ENCODE assay signal across 15 mouse cellular contexts in genomic region chr13:46776636-46777305, GRCm38 (mm10). TPM values are rescaled to one million over a fixed set of nuclear protein-coding genes. Genes with fewer than 3 reads are reported as not detected.
A peak's percentile ranks its signal among the peaks of the same experiment; 100 is the strongest.
DNase-seq lines count a peak whose midpoint lies in the region; ATAC-seq and TF ChIP-seq lines count a peak whose summit lies in the region.
"Had no signal": no experiment of that assay in that cellular context is flagged by ENCODE, and none has a peak within 500 bp of the region (broad histone marks: within the 10 kb centered on the region; RNA-seq: fewer than 3 reads in every experiment).

No protein-coding gene starts in this region.

- intact Hi-C loops in gastrocnemius, postnatal 14 days (cut with DNase I; ENCODE audit: low total_unique reads), result no loop called here

- DNase-seq in heart, postnatal 4 days, result peak; percentile 15
- DNase-seq in ES-E14 (ENCODE audit: low read depth, low spot score), result no peak
- DNase-seq in gastrocnemius, postnatal 14 days, result peak; percentile 80
- peak; percentile 48 to 68 for DNase-seq in kidney, postnatal 4 days
- no peak for DNase-seq in spleen, adult 18-20 months
- DNase-seq in adrenal gland, postnatal 36 days, result no peak
- DNase-seq in hindbrain, embryonic 11.5 days (ENCODE audit: low spot score), result no peak
- DNase-seq: adrenal gland, adult 2 months; cerebellum, adult 11-12 months; thymus, postnatal 14 days had no signal

- H3K27me3 ChIP-seq in heart, embryonic 11.5 days (ENCODE audit: control insufficient read depth, insufficient read depth, low read length), result no peaks in the 10 kb centered on the region
- H3K27me3 ChIP-seq in hindbrain, embryonic 11.5 days (ENCODE audit: control insufficient read depth, insufficient read depth, low read length), result no peaks in the 10 kb centered on the region
- H3K27me3 ChIP-seq: limb, embryonic 15.5 days had no signal

- no peak for ATAC-seq in heart, embryonic 11.5 days (replicated peaks; ENCODE audit: insufficient number of reproducible peaks, low FRiP score, low TSS enrichment)
- ATAC-seq in hindbrain, embryonic 11.5 days (ENCODE audit: low FRiP score), result no peak
- ATAC-seq: CD4-positive, CD25-positive, alpha-beta regulatory T cell, adult 4 months; inflammation-experienced regulatory T-cells, adult 6 months had no signal

- 0 out of 2 replicates have a peak, but pooled peaks cover 3% of the 10 kb centered on the region for H3K4me1 ChIP-seq in heart, embryonic 11.5 days (ENCODE audit: control insufficient read depth, insufficient read depth, low read length)
- H3K4me1 ChIP-seq in ES-E14 (ENCODE audit: control insufficient read depth in 2 of 2, insufficient read depth in 2 of 2, low read length in 2 of 2, poor library complexity in 1 of 2), result no peaks in the 10 kb centered on the region
- no peaks in the 10 kb centered on the region for H3K4me1 ChIP-seq in hindbrain, embryonic 11.5 days (replicated peaks; ENCODE audit: control insufficient read depth, insufficient read depth, low read length)
- H3K4me1 ChIP-seq: limb, embryonic 15.5 days had no signal

- no peak overlapping the region for H3K27ac ChIP-seq in heart, embryonic 11.5 days (ENCODE audit: low read depth, low read length)
- H3K27ac ChIP-seq in ES-E14 (ENCODE audit: insufficient read depth, low read depth, low read length, poor library complexity, severe bottlenecking), result no peak overlapping the region
- H3K27ac ChIP-seq in hindbrain, embryonic 11.5 days (ENCODE audit: low read depth, low read length), result no peak overlapping the region
- H3K27ac ChIP-seq: limb, embryonic 15.5 days had no signal

- no peak overlapping the region for H3K9ac ChIP-seq in heart, embryonic 11.5 days (ENCODE audit: low read depth, low read length)
- no peak overlapping the region for H3K9ac ChIP-seq in ES-E14 (ENCODE audit: insufficient read depth, low read depth, low read length, poor library complexity, severe bottlenecking)
- no peak overlapping the region for H3K9ac ChIP-seq in hindbrain, embryonic 11.5 days (ENCODE audit: low read depth, low read length)
- H3K9ac ChIP-seq: limb, embryonic 15.5 days had no signal

- H3K36me3 ChIP-seq in heart, embryonic 11.5 days (ENCODE audit: control insufficient read depth, insufficient read depth, low read length), result peaks cover 24% of the 10 kb centered on the region
- H3K36me3 ChIP-seq in ES-E14 (ENCODE audit: control insufficient read depth, insufficient read depth, low read length, poor library complexity, severe bottlenecking), result peaks cover 25% of the 10 kb centered on the region
- H3K36me3 ChIP-seq in hindbrain, embryonic 11.5 days (ENCODE audit: control insufficient read depth, insufficient read depth, low read length), result 0 out of 2 replicates have a peak, but pooled peaks cover 6% of the 10 kb centered on the region

- in situ Hi-C loops in ES-E14 (cut with MboI; ENCODE audit: low sequenced_read_pairs in 2 of 2, unreplicated experiment in 2 of 2), result no loop called here

- no peak overlapping the region for H3K4me2 ChIP-seq in heart, embryonic 11.5 days
- H3K4me2 ChIP-seq in hindbrain, embryonic 11.5 days (replicated peaks; ENCODE audit: low read depth, low read length), result no peak overlapping the region
- H3K4me2 ChIP-seq: limb, embryonic 15.5 days; midbrain, embryonic 11.5 days had no signal

- 68% methylated on average over 14 of the region's 14 CpGs for WGBS in heart, embryonic 11.5 days (ENCODE audit: insufficient replicate concordance)
- 80% methylated on average over 14 of the region's 14 CpGs for WGBS in hindbrain, embryonic 11.5 days

- H3K9me3 ChIP-seq in heart, embryonic 11.5 days (replicated peaks; ENCODE audit: control insufficient read depth, low read length), result no peaks in the 10 kb centered on the region
- no peaks in the 10 kb centered on the region for H3K9me3 ChIP-seq in ES-E14 (ENCODE audit: control insufficient read depth, insufficient read depth, low read depth, low read length)
- no peaks in the 10 kb centered on the region for H3K9me3 ChIP-seq in hindbrain, embryonic 11.5 days (ENCODE audit: control insufficient read depth, low read length)
- H3K9me3 ChIP-seq: limb, embryonic 15.5 days had no signal

- no peak overlapping the region for H3K4me3 ChIP-seq in heart, embryonic 11.5 days (ENCODE audit: low read depth, low read length)
- no peak overlapping the region for H3K4me3 ChIP-seq in ES-E14 (ENCODE audit: insufficient read depth in 1 of 2, low read depth in 1 of 2, low read length in 2 of 2, poor library complexity in 1 of 2, severe bottlenecking in 1 of 2)
- H3K4me3 ChIP-seq in hindbrain, embryonic 11.5 days (ENCODE audit: low read depth, low read length), result no peak overlapping the region
- H3K4me3 ChIP-seq: limb, embryonic 15.5 days had no signal

TF ChIP-seq in ES-E14, 5 proteins besides CTCF, POLR2A, EP300 and RAD21:
- TF ChIP-seq HCFC1 (IDR thresholded peaks at IDR 0.05; ENCODE audit: borderline replicate concordance, insufficient read depth, low read length), result no peak
- peak; percentile 2; the same call in 1 of the 2 replicates for TF ChIP-seq CHD2 (IDR thresholded peaks at IDR 0.05; ENCODE audit: low read depth, low read length)
- no peak for TF ChIP-seq ZNF384 (IDR thresholded peaks at IDR 0.05; ENCODE audit: low read depth, low read length)
- no peak for TF ChIP-seq MAFK (IDR thresholded peaks at IDR 0.05; ENCODE audit: insufficient read depth, low read depth, low read length)
- no peak for TF ChIP-seq ZC3H11A (IDR thresholded peaks at IDR 0.05; ENCODE audit: borderline replicate concordance, low read depth, low read length)

RNA-seq across cellular contexts. Expression of gene Nup153, which starts 49.0 kb away (rescaled TPM):
- 10 to 100 TPM; 59.6 to 60.6 TPM for total RNA-seq in heart, postnatal 4 days (2021)
- 21.9 and 24.5 TPM in 2 replicates for polyA plus RNA-seq in heart, embryonic 11.5 days (2014; fragmentation: Nextera tagmentation; extraction: Ambion mirVana)
- 125 and 129 TPM in 2 replicates for total RNA-seq in ES-E14 (2012; rRNA removed)
- total RNA-seq in gastrocnemius, postnatal 14 days (2021), result 10 to 100 TPM; 24.6 to 28.2 TPM
- total RNA-seq in adrenal gland, postnatal 36 days (2021), result 10 to 100 TPM; 59.9 to 68.3 TPM
- 41.9 and 43.3 TPM in 2 replicates for polyA plus RNA-seq in hindbrain, embryonic 11.5 days (2014; fragmentation: Nextera tagmentation; extraction: Ambion mirVana)

Comparison
In these comparisons a context has a peak if more than half of its experiments do, and no peak if none do; other contexts are left out.
1. DNase-seq: peak in heart, postnatal 4 days (single experiment), gastrocnemius, postnatal 14 days (single experiment) and kidney, postnatal 4 days (2 of 2); none in ES-E14 (single experiment), spleen, adult 18-20 months (0 of 2), adrenal gland, postnatal 36 days (0 of 2) and hindbrain, embryonic 11.5 days (single experiment).